Mouse (Mus musculus) neural tube, embryonic 13.5 days (tissue): Measurements from ENCODE around the gene Xbp1. TPM values are rescaled to one million over a fixed set of nuclear protein-coding genes. Genes with fewer than 3 reads are reported as not detected.
"Not testable (repeated sequence)": the region's sequence is repeated elsewhere in the genome, so short reads cannot be mapped to it uniquely, and the experiment has no call there.

Experiments used
- ATAC-seq: fragments of 200-750 bp; cut with Nextera tagmentation; 2 replicates; pipeline ENCODE4 v1.8.0; 2017; ENCODE audit warnings: low read depth, mild to moderate bottlenecking, moderate TSS enrichment, moderate library complexity
- H3K27ac ChIP-seq: fragments of 300-500 bp; sonication (generic); replicated peaks from 2 replicates; pipeline ENCODE4 v1.5.1; 2015; ENCODE audit warnings: moderate library complexity, mild to moderate bottlenecking, inconsistent platforms
- H3K27me3 ChIP-seq: fragments of 300-500 bp; sonication (generic); 2 replicates; pipeline ENCODE4 v1.6.1; 2015; ENCODE audit warnings: mild to moderate bottlenecking, inconsistent platforms
- H3K36me3 ChIP-seq: fragments of 300-500 bp; sonication (generic); 2 replicates; pipeline ENCODE4 v1.6.1; 2015; ENCODE audit warnings: mild to moderate bottlenecking, inconsistent platforms
- H3K4me1 ChIP-seq: fragments of 300-500 bp; sonication (generic); replicated peaks from 2 replicates; pipeline ENCODE4 v1.6.1; 2015; ENCODE audit warnings: inconsistent platforms
- H3K4me2 ChIP-seq: fragments of 300-500 bp; sonication (generic); 2 replicates; pipeline ENCODE4 v1.6.1; 2015; ENCODE audit warnings: inconsistent platforms, mild to moderate bottlenecking, moderate library complexity
- H3K4me3 ChIP-seq: fragments of 300-500 bp; sonication (generic); 2 replicates; pipeline ENCODE4 v1.5.1; 2015; ENCODE audit warnings: mild to moderate bottlenecking, inconsistent platforms
- H3K9ac ChIP-seq: fragments of 300-500 bp; sonication (generic); 2 replicates; pipeline ENCODE4 v1.6.1; 2015; ENCODE audit warnings: moderate library complexity, mild to moderate bottlenecking, inconsistent platforms
- H3K9me3 ChIP-seq: fragments of 300-500 bp; sonication (generic); 2 replicates; pipeline ENCODE4 v1.6.1; 2016; ENCODE audit warnings: inconsistent platforms
- WGBS: fragments of 180-500 bp; shearing (Covaris S2); methylation state at CpG from one replicate; pipeline ENCODE4 v1.1.7; 2015; 5-methylcytosine and 5-hydroxymethylcytosine counted together
- polyA plus RNA-seq: library from polyadenylated mRNA; unstranded; fragments of >200 nt; fragmentation: Nextera tagmentation; extraction: Ambion mirVana; gene quantifications from 2 replicates; pipeline ENCODE4 v1.2.1, GENCODE M21; 2015

Gene Xbp1
- polyA plus RNA-seq, 1 experiment from 2014 or later = 136 TPM

DNA sequence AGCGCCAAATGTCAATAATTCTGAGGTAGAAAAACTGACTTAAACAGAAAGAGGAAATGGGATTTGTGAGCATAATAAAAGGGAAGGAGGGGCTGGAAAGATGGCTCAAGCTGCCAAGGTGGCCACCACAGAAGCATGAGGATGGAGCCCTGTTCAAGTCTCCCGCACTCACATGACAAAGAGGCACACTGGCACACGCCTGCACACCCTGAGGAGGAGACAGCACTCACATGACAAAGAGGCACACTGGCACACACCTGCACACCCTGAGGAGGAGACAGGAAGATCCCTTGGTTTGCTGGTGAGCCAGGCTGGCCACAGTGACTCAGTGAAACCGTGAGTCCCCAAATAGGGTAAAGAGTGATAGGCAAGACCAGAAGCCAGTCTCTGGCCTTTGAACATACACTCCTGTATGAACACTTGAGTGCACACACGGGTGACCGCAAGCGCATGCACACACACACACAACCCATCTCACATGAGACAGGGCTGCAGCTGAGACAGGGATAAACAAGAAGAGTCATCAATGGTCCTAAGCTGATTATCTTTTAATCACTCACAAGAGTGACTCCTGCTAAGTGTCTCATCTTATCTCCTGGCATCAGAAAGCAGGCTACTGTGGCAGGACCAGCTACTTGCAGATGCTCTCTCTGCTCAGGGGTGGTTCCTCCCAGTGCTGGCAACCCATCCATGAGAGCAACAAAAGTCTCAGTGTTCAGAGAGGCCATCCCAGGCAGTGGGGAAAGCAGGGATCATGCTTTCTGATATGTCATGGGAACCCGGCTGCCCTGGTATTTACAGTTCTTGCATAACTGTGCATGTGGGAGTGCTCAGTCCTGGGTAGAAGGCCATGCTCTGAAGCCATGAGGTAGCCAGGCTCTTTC lies 11.0 kb upstream of the Xbp1 start:
- no peak for ATAC-seq
- Histone ChIP-seq H3K4me1 (no peaks in the 10 kb centered on the region), H3K4me3 (no peak overlapping the region), H3K36me3 (no peaks in the 10 kb centered on the region), H3K27ac (no peak overlapping the region), H3K9me3 (no peaks in the 10 kb centered on the region), H3K27me3 (no peaks in the 10 kb centered on the region), H3K4me2 (no peak overlapping the region), H3K9ac (no peak overlapping the region)
- 89% methylated on average over 8 of the region's 8 CpGs for WGBS

DNA sequence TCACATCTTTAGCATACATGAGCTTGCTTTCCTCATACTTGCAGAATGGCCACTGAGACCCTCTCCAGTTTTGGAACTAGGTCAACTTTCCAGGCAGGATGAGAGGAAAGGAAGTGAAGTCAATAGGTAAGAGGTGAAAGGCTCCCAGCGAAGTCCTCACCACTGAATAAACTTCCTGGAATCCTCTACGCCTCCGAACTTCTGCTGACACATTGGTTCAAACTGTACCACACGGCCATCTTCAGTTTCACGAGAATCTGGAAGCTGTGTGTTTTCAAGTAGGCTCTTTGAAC lies 10.4 kb upstream of the Xbp1 start:
- no peak overlapping the region for H3K4me2 ChIP-seq
- H3K36me3 ChIP-seq = no peaks in the 10 kb centered on the region
- no peaks in the 10 kb centered on the region for H3K27me3 ChIP-seq
- H3K9ac ChIP-seq = no peak overlapping the region
- WGBS = 86% methylated on average over 5 of the region's 5 CpGs
- no peak overlapping the region for H3K27ac ChIP-seq
- H3K4me1 ChIP-seq = no peaks in the 10 kb centered on the region
- no peak for ATAC-seq
- H3K4me3 ChIP-seq = no peak overlapping the region
- no peaks in the 10 kb centered on the region for H3K9me3 ChIP-seq

DNA sequence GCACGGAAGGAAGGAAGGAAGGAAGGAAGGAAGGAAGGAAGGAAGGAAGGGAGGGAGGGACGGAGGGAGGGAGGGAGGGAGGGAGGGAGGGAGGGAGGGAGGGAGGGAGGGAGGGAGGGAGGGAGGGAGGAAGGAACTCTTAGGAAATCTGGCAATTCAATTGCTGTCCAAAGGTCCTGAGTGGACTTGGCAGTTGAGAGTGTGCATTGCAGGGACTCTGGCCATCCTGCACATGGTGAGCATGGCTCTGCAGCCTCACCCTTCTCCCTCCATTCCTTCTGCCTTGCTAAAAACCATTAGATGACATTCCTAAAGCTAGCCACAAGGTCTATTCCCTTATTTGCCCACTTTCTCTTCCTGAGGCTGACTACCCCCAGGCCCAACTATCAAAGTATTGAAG lies 9.8 kb upstream of the Xbp1 start:
- not testable (repeated sequence) for ATAC-seq, H3K4me1 ChIP-seq
- WGBS = no CpG with 5 or more reads among the region's 2 CpGs

DNA sequence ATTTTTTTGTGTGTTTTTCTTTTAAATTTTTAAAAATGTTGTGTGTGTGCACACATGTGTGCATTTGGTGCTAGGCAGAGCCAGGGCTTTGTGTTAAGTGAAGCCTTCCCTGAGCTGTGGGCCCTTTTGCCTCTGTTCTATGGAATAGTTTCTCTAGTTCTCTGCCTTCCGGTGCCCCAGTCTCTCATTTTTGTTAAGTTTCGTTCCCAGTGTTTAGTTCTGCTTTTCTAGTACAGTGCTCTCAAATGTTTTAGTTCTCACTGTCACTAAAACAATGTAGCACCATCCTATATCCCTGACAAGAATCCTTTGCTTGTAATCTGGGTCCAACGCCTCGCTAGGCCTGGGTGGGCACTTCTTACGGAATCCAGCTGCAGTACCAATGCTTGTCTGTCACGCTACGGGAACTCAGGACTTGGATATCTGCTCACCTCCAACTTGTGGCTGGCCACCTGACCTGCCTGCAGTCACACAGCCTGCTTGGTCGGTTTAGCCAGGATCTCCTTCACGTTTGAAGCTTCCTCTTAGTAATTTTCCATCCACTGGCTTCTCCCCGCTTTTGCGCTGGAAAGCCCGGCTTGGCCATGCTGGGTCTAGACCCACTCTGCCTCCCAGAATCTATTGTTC lies 8.2 kb upstream of the Xbp1 start:
- H3K9me3 ChIP-seq = no peaks in the 10 kb centered on the region
- H3K9ac ChIP-seq = no peak overlapping the region
- H3K36me3 ChIP-seq = no peaks in the 10 kb centered on the region
- WGBS = 80% methylated on average over 12 of the region's 12 CpGs
- no peaks in the 10 kb centered on the region for H3K4me1 ChIP-seq
- no peak overlapping the region for H3K27ac ChIP-seq
- ATAC-seq = no peak
- H3K4me2 ChIP-seq = no peak overlapping the region
- no peak overlapping the region for H3K4me3 ChIP-seq
- no peaks in the 10 kb centered on the region for H3K27me3 ChIP-seq

More for the DNA sequence above, 9.8 kb upstream of the Xbp1 start:
- H3K4me3 ChIP-seq, H3K4me2 ChIP-seq, H3K36me3 ChIP-seq, H3K27me3 ChIP-seq, H3K9me3 ChIP-seq, H3K27ac ChIP-seq, H3K9ac ChIP-seq: not testable (repeated sequence)

DNA sequence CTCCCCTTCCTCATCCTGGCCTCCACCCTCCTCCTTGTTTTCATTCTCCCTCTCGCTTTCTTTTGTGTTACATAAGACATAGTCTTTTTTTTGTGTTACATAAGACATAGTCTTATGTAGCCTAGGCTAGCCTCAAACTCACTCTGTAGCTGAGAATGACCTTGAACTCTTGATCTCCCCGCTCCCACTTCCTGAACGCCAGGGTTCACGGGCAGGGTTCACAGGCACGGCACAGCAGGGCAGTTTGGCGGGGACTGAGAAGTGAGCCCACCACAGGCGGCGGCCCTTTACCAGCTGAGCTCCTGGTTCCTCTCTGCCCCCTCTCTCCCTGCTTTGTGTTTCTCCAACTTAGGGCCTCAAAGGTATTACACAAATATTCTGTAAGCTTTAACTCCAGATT lies 7.5 kb upstream of the Xbp1 start:
- H3K9ac ChIP-seq = no peak overlapping the region
- no peak for ATAC-seq
- no peak overlapping the region for H3K4me3 ChIP-seq
- no peaks in the 10 kb centered on the region for H3K27me3 ChIP-seq
- no peak overlapping the region for H3K4me2 ChIP-seq
- no peaks in the 10 kb centered on the region for H3K4me1 ChIP-seq
- WGBS = 80% methylated on average over 8 of the region's 8 CpGs
- no peaks in the 10 kb centered on the region for H3K36me3 ChIP-seq
- H3K9me3 ChIP-seq = no peaks in the 10 kb centered on the region
- H3K27ac ChIP-seq = no peak overlapping the region

DNA sequence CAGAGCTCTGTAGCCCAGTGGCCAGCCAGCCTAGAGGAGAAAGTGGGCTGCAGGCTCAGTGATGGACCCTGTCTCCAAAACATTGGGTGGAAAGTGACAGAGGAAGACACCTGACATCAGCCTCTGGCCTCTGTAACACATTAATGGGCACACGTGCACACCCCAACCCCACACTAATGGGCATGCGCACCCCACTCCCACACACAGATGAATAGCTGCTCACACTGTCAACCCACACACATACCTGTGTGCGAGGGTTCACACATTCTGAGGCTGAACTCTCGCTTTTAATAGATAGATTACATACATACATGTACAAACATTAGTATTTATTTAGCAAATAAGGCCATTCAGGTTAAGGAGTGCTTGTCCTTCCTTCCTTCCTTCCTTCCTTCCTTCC lies 6.4 kb upstream of the Xbp1 start:
- Histone ChIP-seq H3K9ac (no peak overlapping the region), H3K27ac (no peak overlapping the region), H3K36me3 (no peaks in the 10 kb centered on the region), H3K4me3 (no peak overlapping the region), H3K4me1 (no peaks in the 10 kb centered on the region), H3K27me3 (no peaks in the 10 kb centered on the region), H3K9me3 (no peaks in the 10 kb centered on the region), H3K4me2 (no peak overlapping the region)
- no peak for ATAC-seq
- WGBS = 90% methylated on average over 4 of the region's 4 CpGs

DNA sequence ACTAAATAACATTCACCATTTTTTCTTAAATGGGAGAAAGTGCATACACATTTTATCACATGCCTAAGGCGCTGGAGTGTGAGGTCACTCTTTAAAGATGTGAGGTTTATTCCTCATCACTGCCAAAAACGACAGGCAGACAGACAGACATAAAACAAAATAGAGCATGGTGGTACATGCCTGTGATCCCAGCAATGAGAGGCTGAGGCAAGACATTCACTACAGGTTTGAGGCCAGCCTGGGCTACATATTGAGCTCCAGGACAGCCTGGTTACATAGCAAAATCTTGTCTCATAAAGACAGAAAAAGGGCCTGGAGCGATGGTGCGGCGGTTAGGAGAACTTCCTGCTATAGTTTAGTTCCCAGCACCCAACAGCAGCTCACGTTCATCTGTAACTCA lies 5.3 kb upstream of the Xbp1 start:
- 78% methylated on average over 6 of the region's 6 CpGs for whole genome bisulfite sequencing
- H3K27me3 ChIP-seq = no peaks in the 10 kb centered on the region
- H3K4me1 ChIP-seq = 0 out of 2 replicates have a peak, but pooled peaks cover 5% of the 10 kb centered on the region
- no peak overlapping the region for H3K4me3 ChIP-seq
- no peaks in the 10 kb centered on the region for H3K36me3 ChIP-seq
- no peak overlapping the region for H3K4me2 ChIP-seq
- H3K9me3 ChIP-seq = no peaks in the 10 kb centered on the region
- H3K27ac ChIP-seq = no peak overlapping the region
- no peak for ATAC-seq
- H3K9ac ChIP-seq = no peak overlapping the region

DNA sequence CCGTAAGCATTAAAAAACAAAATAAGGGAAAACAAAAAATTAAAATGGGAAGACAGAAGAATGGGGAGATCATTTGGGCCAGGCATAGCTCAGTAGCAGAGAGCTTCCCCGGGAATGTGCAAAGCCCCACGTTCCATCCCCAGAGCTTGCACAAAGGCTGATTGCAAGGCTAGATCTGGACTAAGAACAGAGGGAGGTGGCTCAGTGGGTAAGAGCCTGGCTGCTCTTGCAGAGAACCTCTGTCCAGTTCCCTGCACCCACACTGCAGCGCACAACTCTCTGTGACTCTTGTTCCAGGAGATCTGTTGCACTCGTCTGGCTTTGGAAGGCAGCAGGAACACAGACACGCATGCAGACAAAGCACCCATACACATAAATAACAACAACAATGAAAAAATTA lies 4.8 kb upstream of the Xbp1 start:
- H3K27ac ChIP-seq = no peak overlapping the region
- no peak for ATAC-seq
- no peak overlapping the region for H3K4me2 ChIP-seq
- no peaks in the 10 kb centered on the region for H3K9me3 ChIP-seq
- no peak overlapping the region for H3K4me3 ChIP-seq
- H3K27me3 ChIP-seq = no peaks in the 10 kb centered on the region
- 0 out of 2 replicates have a peak, but pooled peaks cover 6% of the 10 kb centered on the region for H3K4me1 ChIP-seq
- 86% methylated on average over 6 of the region's 6 CpGs for WGBS
- H3K9ac ChIP-seq = no peak overlapping the region
- no peaks in the 10 kb centered on the region for H3K36me3 ChIP-seq

DNA sequence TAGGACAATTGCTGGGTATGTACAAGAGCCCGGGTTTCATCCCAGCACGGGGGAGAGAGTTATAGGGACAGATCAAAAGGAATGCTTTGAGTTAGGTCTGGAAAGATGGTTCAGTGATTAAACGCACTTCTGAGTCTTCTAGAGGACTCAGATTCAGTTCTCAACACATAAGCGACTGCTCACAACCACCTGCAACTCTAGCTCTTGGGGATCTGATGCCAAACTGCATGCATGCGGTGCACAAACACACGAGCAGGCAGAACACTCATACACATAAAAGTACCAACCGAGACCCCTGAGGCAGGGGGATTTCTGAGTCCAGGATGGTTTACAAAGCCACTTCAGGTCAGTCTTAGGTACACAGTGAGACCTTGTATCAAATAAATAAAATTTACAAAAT lies 4.3 kb upstream of the Xbp1 start:
- H3K27ac ChIP-seq = no peak overlapping the region
- H3K36me3 ChIP-seq = no peaks in the 10 kb centered on the region
- H3K4me1 ChIP-seq = 0 out of 2 replicates have a peak, but pooled peaks cover 6% of the 10 kb centered on the region
- 78% methylated on average over 7 of the region's 7 CpGs for WGBS
- no peak overlapping the region for H3K4me3 ChIP-seq
- no peaks in the 10 kb centered on the region for H3K9me3 ChIP-seq
- H3K4me2 ChIP-seq = no peak overlapping the region
- H3K27me3 ChIP-seq = no peaks in the 10 kb centered on the region
- no peak for ATAC-seq
- no peak overlapping the region for H3K9ac ChIP-seq

DNA sequence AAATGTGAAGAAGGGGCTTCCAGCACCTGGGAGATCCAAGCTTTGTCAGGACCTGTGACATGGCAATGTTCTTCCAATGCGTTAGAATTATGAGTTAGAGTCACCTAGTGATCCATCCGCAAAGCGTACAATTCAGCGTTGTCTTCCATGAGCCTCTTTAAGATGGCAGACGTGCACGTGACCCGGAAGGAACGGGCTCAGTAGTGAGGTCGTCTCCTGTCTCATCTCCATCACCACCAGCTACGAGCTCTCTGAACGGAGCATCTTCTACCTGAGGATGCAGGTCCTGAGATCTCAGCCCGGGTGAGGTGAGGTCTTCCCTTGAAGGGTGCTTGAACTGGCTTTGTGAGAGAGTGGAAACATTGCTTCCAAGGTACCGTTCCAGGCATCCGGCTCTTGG lies 3.8 kb upstream of the Xbp1 start:
- no peak overlapping the region for H3K4me2 ChIP-seq
- no peak overlapping the region for H3K9ac ChIP-seq
- H3K4me1 ChIP-seq = 0 out of 2 replicates have a peak, but pooled peaks cover 6% of the 10 kb centered on the region
- H3K27me3 ChIP-seq = no peaks in the 10 kb centered on the region
- H3K27ac ChIP-seq = no peak overlapping the region
- WGBS = 89% methylated on average over 14 of the region's 14 CpGs
- ATAC-seq = no peak
- no peaks in the 10 kb centered on the region for H3K9me3 ChIP-seq
- H3K4me3 ChIP-seq = no peak overlapping the region
- no peaks in the 10 kb centered on the region for H3K36me3 ChIP-seq

DNA sequence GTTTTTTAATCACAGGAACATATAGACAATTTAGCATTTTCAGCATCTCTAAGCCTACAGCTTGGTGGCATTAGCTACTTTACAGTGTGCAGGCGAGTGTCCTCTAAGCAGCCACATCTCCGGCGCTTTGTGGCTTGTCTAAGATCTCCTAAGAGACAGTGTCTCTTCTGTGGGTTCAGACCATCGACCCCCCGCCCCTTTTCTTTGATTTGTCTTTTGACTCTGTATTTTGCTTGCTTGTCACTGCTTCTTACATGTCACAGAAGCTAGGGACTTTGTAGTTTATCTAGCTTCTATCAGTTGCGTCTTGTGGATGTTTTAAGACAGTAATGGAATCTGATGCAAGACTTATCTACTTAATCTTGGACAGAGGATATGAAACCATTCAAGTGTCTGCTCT lies 3.1 kb upstream of the Xbp1 start:
- WGBS = 94% methylated on average over 6 of the region's 6 CpGs
- Histone ChIP-seq H3K27ac (no peak overlapping the region), H3K27me3 (no peaks in the 10 kb centered on the region), H3K4me2 (no peak overlapping the region), H3K9ac (no peak overlapping the region), H3K36me3 (no peaks in the 10 kb centered on the region), H3K9me3 (no peaks in the 10 kb centered on the region), H3K4me1 (peaks cover 12% of the 10 kb centered on the region), H3K4me3 (no peak overlapping the region)
- ATAC-seq = no peak

DNA sequence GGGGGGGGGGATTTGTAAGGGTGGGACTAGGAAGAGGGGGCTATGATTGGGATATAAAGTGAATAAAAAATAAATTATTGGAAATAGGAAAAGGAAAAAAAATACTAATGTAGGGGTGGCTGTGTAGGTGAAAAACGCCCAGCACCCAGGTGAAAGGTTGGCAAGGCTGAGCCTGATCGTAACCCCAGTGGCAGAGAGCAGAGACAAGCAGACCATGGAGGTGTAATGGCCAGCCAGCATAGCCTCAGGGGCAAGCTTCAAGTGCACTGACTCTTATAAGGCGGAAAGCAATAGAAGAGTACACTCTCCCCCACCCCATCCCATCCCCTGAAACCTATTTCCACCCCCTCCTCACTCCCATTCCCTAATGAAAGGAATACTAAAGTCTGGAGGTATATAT lies 778 bp upstream of the Xbp1 start:
- Histone ChIP-seq H3K9ac (no peak overlapping the region), H3K4me1 (peaks cover 32% of the 10 kb centered on the region), H3K9me3 (no peaks in the 10 kb centered on the region), H3K27me3 (no peaks in the 10 kb centered on the region), H3K4me3 (no peak overlapping the region), H3K27ac (no peak overlapping the region), H3K4me2 (peak overlapping the region; percentile 60; the same call in 1 of the 2 replicates), H3K36me3 (peaks cover 23% of the 10 kb centered on the region)
- 78% methylated on average over 3 of the region's 3 CpGs for WGBS
- ATAC-seq = no peak

DNA sequence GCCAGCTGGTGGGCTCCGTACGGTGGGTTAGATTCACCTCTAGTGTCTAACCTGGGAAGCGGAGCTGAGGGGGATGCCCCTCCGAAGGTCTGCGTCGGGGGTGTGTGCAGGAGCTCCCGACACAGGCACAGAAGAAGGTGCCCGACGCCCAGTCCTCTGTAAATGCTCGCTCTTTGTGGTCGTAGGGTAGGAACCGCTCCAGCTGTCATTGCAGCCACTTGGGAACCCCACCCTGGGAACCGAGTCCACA lies 732 bp downstream of the Xbp1 start:
- Histone ChIP-seq H3K36me3 (peaks cover 38% of the 10 kb centered on the region), H3K9ac (peak overlapping the region; percentile 98), H3K9me3 (no peaks in the 10 kb centered on the region), H3K4me3 (peak overlapping the region; percentile 98), H3K27ac (peak overlapping the region; percentile 94), H3K4me2 (peak overlapping the region; percentile 60), H3K4me1 (peaks cover 32% of the 10 kb centered on the region), H3K27me3 (no peaks in the 10 kb centered on the region)
- ATAC-seq = peak; percentile 60
- under 1% methylated on average over 13 of the region's 13 CpGs for WGBS
